Mouse (Mus musculus): ENCODE data around the gene Nxnl2. TPM values are rescaled to one million over a fixed set of nuclear protein-coding genes. Genes with fewer than 3 reads are reported as not detected.
"Not testable (repeated sequence)": the region's sequence is repeated elsewhere in the genome, so short reads cannot be mapped to it uniquely, and the experiment has no call there.

Nxnl2 gene
- total and polyA plus RNA-seq, 2 experiments from 2014 or later, result 3.0 to 8.6 TPM

GRCm38 (mm10) chr13:51193893-51194292 is 23.1 kb downstream of the Nxnl2 start:
- no peak for ATAC-seq
- 91% methylated on average over 15 of the region's 15 CpGs for WGBS
- no peak for TF ChIP-seq CTCF (IDR thresholded peaks at IDR 0.05; ENCODE audit: low read depth)
- Histone ChIP-seq H3K27me3 (ENCODE audit: insufficient read depth, low read length) (no peaks in the 10 kb centered on the region), H3K27ac (no peak overlapping the region), H3K9ac (replicated peaks; ENCODE audit: low read length) (no peak overlapping the region), H3K9me3 (ENCODE audit: low read length) (no peaks in the 10 kb centered on the region), H3K4me1 (ENCODE audit: insufficient read depth, low read length) (no peaks in the 10 kb centered on the region), H3K36me3 (ENCODE audit: insufficient read depth, low read length) (no peaks in the 10 kb centered on the region), H3K4me3 (ENCODE audit: low read length) (no peak overlapping the region), H3K4me2 (ENCODE audit: low read depth, low read length) (no peak overlapping the region)
- DNase-seq (ENCODE audit: low spot score), result no peak

DNA sequence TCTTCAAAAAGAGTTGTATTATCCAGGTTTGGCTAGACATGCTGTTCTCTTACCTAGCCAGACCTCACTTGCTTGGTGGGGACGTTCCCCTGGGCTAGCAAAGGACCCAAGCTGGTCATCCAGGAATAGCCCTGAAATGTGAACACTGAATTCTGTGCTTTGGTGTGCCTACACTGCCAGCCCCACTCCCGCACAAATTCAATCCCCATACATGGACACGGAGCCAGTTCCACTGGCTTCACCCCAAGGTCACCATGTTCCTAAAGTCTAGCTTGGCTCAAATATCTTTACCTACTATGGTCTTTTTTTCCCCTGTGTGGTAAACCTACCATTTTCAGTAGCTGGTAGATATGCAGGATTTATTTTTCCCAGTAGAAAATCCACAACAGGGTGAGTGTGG is 26.9 kb downstream of the Nxnl2 start:
- no peak overlapping the region for H3K4me2 ChIP-seq (ENCODE audit: low read depth, low read length)
- H3K9ac ChIP-seq (replicated peaks; ENCODE audit: low read length), result no peak overlapping the region
- no peak for ATAC-seq
- no peak overlapping the region for H3K27ac ChIP-seq
- TF ChIP-seq CTCF (IDR thresholded peaks at IDR 0.05; ENCODE audit: low read depth), result no peak
- H3K36me3 ChIP-seq (ENCODE audit: insufficient read depth, low read length), result no peaks in the 10 kb centered on the region
- H3K4me3 ChIP-seq (ENCODE audit: low read length), result no peak overlapping the region
- WGBS, result 87% methylated on average over 3 of the region's 3 CpGs
- no peaks in the 10 kb centered on the region for H3K9me3 ChIP-seq (ENCODE audit: low read length)
- no peaks in the 10 kb centered on the region for H3K27me3 ChIP-seq (ENCODE audit: insufficient read depth, low read length)
- H3K4me1 ChIP-seq (ENCODE audit: insufficient read depth, low read length), result no peaks in the 10 kb centered on the region
- no peak for DNase-seq (ENCODE audit: low spot score)

- no peak overlapping the region for H3K27ac ChIP-seq
- peak; percentile 18 for DNase-seq (ENCODE audit: low spot score)
- no peaks in the 10 kb centered on the region for H3K9me3 ChIP-seq (ENCODE audit: low read length)
- H3K36me3 ChIP-seq (ENCODE audit: insufficient read depth, low read length), result no peaks in the 10 kb centered on the region
- WGBS, result 64% methylated on average over 5 of the region's 5 CpGs
- H3K4me2 ChIP-seq (ENCODE audit: low read depth, low read length), result no peak overlapping the region
- H3K4me3 ChIP-seq (ENCODE audit: low read length), result no peak overlapping the region
- no peak for ATAC-seq
- no peak for TF ChIP-seq CTCF (IDR thresholded peaks at IDR 0.05; ENCODE audit: low read depth)
- no peaks in the 10 kb centered on the region for H3K4me1 ChIP-seq (ENCODE audit: insufficient read depth, low read length)
- no peaks in the 10 kb centered on the region for H3K27me3 ChIP-seq (ENCODE audit: insufficient read depth, low read length)
- no peak overlapping the region for H3K9ac ChIP-seq (replicated peaks; ENCODE audit: low read length)
These were observed 27.4 kb downstream of the Nxnl2 start for GRCm38 (mm10) chr13:51198186-51198585.

- ATAC-seq, result peak; percentile 66
- not testable (repeated sequence) for H3K9me3 ChIP-seq (ENCODE audit: low read length); DNase-seq (ENCODE audit: low spot score); H3K9ac ChIP-seq (replicated peaks; ENCODE audit: low read length); H3K27me3 ChIP-seq (ENCODE audit: insufficient read depth, low read length); H3K27ac ChIP-seq; H3K4me1 ChIP-seq (ENCODE audit: insufficient read depth, low read length); H3K36me3 ChIP-seq (ENCODE audit: insufficient read depth, low read length)
- WGBS, result 58% methylated on average over 25 of the region's 36 CpGs
- H3K4me2 ChIP-seq (ENCODE audit: low read depth, low read length), result peak overlapping the region; percentile 54; the same call in 1 of the 2 replicates
- peak overlapping the region; percentile 29; the same call in 1 of the 2 replicates for H3K4me3 ChIP-seq (ENCODE audit: low read length)
- TF ChIP-seq CTCF (IDR thresholded peaks at IDR 0.05; ENCODE audit: low read depth), result peak; percentile 43; the same call in 1 of the 2 replicates
These were observed 31.4 kb downstream of the Nxnl2 start for GRCm38 (mm10) chr13:51201985-51202843.

DNA sequence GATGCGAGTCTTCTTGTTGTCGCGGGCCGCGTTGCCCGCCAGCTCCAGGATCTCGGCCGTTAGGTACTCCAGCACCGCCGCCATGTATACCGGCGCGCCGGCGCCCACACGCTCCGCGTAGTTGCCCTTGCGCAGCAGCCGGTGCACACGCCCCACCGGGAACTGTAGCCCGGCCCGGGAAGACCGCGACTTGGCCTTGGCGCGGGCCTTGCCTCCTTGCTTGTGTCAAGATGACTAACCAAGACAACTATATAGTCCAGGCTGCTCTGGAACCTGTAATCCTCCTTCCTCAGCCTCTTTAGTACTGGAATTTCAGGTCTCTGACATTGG is 32.0 kb downstream of the Nxnl2 start:
- Histone ChIP-seq H3K4me2 (ENCODE audit: low read depth, low read length) (peak overlapping the region; percentile 54), H3K4me3 (ENCODE audit: low read length) (peak overlapping the region; percentile 29), H3K9ac (replicated peaks; ENCODE audit: low read length) (0 out of 2 replicates have a peak overlapping the region, but pooled peaks have one; percentile 30)
- H3K4me1 ChIP-seq (ENCODE audit: insufficient read depth, low read length); H3K9me3 ChIP-seq (ENCODE audit: low read length); H3K27me3 ChIP-seq (ENCODE audit: insufficient read depth, low read length); H3K36me3 ChIP-seq (ENCODE audit: insufficient read depth, low read length); H3K27ac ChIP-seq: not testable (repeated sequence)
- ATAC-seq (peak; percentile 67), DNase-seq (ENCODE audit: low spot score) (peak; percentile 23)
- WGBS, result 12% methylated on average over 12 of the region's 28 CpGs

DNA sequence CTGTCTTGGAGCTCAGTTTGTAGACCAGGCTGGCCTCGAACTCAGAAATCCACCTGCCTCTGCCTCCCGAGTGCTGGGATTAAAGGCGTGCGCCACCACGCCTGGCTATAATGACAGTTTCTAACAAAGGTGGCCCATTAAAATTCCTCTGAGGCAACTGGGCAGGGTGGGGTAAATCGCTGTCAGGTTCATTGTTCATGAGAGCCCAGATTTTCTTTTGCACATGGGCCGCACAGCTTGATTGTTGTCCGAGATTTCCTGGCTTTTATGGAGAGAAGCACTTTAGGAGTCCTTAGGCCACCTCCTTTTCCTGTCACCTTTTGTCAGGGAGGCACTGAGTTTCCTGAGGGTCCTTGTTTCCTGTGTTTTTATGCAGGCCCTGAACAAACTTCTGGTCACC is 32.6 kb downstream of the Nxnl2 start:
- no peaks in the 10 kb centered on the region for H3K4me1 ChIP-seq (ENCODE audit: insufficient read depth, low read length)
- H3K9me3 ChIP-seq (ENCODE audit: low read length), result no peaks in the 10 kb centered on the region
- no peak for TF ChIP-seq CTCF (IDR thresholded peaks at IDR 0.05; ENCODE audit: low read depth)
- no peak for DNase-seq (ENCODE audit: low spot score)
- H3K4me2 ChIP-seq (ENCODE audit: low read depth, low read length), result no peak overlapping the region
- H3K27me3 ChIP-seq (ENCODE audit: insufficient read depth, low read length), result no peaks in the 10 kb centered on the region
- ATAC-seq, result no peak
- 86% methylated on average over 8 of the region's 8 CpGs for WGBS
- no peaks in the 10 kb centered on the region for H3K36me3 ChIP-seq (ENCODE audit: insufficient read depth, low read length)
- H3K27ac ChIP-seq, result no peak overlapping the region
- no peak overlapping the region for H3K4me3 ChIP-seq (ENCODE audit: low read length)
- H3K9ac ChIP-seq (replicated peaks; ENCODE audit: low read length), result no peak overlapping the region

DNA sequence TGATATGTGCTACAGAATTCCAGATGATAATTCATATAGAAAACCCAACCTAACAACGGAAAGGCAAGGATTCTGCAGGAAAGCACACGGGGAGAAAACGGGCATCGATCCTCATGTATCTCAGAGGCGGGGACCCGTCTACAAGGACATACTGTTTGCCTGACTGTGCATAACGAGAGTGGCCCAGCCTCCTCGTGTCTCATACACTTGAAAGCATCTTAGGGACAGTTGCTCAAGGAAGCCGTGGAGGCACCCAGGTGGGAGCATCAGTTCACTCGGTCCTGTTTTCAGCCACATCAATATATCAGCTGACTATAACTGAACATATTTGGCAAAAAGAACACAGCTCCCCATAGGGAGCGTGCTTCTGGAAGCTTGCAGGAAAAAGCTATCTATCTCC is 33.3 kb downstream of the Nxnl2 start:
- H3K4me1 ChIP-seq (ENCODE audit: insufficient read depth, low read length); H3K9me3 ChIP-seq (ENCODE audit: low read length); H3K4me3 ChIP-seq (ENCODE audit: low read length); H3K27ac ChIP-seq; H3K36me3 ChIP-seq (ENCODE audit: insufficient read depth, low read length); ATAC-seq; H3K4me2 ChIP-seq (ENCODE audit: low read depth, low read length); DNase-seq (ENCODE audit: low spot score); H3K9ac ChIP-seq (replicated peaks; ENCODE audit: low read length); H3K27me3 ChIP-seq (ENCODE audit: insufficient read depth, low read length): not testable (repeated sequence)
- 88% methylated on average over 11 of the region's 11 CpGs for WGBS

All from hindbrain, postnatal 0 days (tissue).